Mouse (Mus musculus) megakaryocyte, embryonic 14.5 days (primary cell): ENCODE data around the gene Cab39.

ENCODE experiments used
- FLI1 ChIP-seq: IDR thresholded peaks from 2 replicates; pipeline ENCODE4 v1.6.1; 2012; ENCODE audit warnings: low read length, inconsistent platforms, mixed read lengths
- GATA1 ChIP-seq: IDR thresholded peaks from 3 replicates; pipeline ENCODE4 v1.6.1; 2012; ENCODE audit warnings: mixed read lengths, low read length, inconsistent platforms, borderline replicate concordance

DNA sequence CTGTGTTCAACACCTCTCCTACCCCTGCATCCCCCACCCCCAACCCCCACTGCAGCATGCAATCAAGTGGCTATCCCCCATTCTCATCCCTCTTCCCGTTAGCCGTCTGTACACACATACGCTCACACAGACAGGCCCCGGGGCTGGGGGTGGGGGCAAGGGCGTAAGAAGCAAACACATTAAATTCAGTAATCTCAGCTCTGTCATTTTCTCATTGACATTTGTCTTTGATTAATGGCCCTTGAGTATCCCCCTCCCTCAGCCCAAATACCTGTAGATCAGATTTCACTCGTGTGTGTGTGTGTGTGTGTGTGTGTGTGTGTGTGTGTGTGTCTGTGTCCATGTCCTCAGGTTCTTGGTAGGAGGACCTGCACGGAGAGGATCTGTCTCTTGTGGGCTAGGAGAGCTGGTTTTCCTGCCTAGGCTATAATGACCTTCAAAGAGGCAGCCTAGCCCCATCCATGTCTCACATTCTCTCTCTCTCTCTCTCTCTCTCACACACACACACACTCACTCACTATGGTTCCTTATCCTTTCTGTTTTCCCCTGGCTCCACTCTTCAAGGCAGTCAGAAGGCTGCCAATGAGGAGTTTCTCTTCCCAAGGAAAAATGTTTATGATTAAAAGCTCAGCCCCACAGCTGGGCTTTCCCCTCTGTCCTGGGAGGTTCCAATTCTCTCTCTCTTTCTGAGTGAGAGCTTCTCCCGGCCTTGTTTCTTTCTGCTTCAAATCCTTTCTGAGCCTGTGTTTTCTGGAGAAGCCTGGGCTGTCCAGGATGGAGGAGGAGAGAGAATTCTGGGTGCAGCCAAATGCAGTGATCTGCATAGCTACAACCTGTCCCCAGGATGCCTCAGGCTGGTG, 104.9 kb downstream of the Cab39 start:
- TF ChIP-seq GATA1 = no peak
- TF ChIP-seq FLI1 = no peak
